Mouse (Mus musculus) yolk sac, embryonic 10.5 days (tissue): ENCODE results near the gene Fibcd1.

Source experiments
- DNase-seq: peaks from one replicate; pipeline ENCODE4 v3.0.0-alpha.2; 2017; ENCODE audit warnings: low spot score

Fibcd1 gene

DNA sequence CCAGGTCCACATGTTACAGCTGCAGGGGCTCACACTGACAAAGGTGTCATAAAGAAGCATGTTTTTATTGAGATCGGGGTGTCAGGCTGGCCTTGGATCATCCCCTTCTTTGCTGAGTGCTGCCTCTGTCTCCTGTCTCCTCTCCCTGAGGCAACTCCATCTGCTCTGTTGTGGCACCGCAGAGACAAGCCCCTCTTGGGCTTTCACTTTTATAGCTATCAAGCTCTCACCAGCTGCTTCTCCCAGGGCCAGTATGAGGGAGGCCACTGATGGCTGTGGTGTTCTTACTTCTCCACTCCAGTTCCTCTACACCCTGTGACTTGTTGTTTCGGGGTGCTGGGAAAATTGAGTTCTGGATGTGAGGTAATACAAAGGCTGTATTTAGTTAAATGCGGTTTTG, 76.7 kb downstream of the Fibcd1 start:
- no peak for DNase-seq

DNA sequence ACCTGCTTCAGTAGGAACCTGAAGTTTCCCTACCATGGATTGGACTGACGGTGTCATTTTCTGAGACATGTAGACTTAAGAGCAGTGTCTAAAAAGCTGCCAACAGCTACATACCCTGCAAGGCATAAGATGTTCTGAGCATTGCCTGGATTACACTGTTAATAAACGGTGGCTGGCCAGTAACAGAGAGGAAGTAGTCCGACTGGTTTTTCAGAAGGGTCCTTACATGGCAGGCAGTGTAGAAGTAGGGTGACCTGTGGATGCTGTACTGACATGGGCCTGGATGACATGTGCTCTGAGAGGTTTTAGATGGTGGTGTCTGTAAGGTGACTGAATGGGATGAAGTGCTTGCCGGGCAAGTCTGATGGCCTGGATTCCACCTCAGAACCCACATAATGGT, 78.0 kb downstream of the Fibcd1 start:
- DNase-seq, result no peak

DNA sequence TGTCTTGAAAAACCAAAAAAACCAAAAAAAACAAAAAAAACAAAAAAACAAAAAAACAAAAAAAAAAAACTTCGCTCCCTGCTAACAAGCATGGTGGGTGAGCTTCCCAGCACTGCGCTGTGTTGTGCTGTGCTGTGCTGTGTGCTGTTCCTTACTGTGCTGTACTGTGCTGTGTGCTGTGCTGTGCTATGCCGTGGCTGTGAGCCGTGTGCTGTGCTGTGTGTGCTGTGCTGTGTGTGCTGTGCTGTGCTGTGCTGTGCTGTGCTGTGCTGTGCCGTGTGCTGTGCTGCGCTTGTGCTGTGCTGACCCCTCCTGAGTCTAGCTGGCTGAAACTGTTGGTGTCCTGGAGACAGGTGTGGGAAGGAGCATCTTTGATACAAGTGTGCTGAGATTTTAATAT, 78.7 kb downstream of the Fibcd1 start:
- no peak for DNase-seq
